Mouse (Mus musculus) Patski (cell line): Measurements from ENCODE around the gene Ift122. TPM values are rescaled to one million over a fixed set of nuclear protein-coding genes. Genes with fewer than 3 reads are reported as not detected.

Source experiments
- ATAC-seq: fragments of 100-300 bp; one replicate; pipeline ENCODE4 v1.8.0; 2021
- CTCF ChIA-PET: fragments of 350-600 bp; sonication (Branson Sonifier 250); formaldehyde crosslinking; loops from one replicate; lab custom pipeline; 2022; ENCODE audit warnings: inconsistent platforms; lab: Charles Lee
- POLR2A ChIA-PET: fragments of 350-600 bp; sonication (Branson Sonifier 250); formaldehyde crosslinking; loops from one replicate; lab custom pipeline; 2022; ENCODE audit warnings: antibody characterized with exemption, inconsistent platforms; lab: Charles Lee
- DNase-seq: peaks from one replicate; pipeline ENCODE4 v3.0.0-alpha.2; 2011; ENCODE audit warnings: low read depth, low spot score
- H3K27me3 ChIP-seq: fragments of 371-371 bp; one replicate; pipeline ENCODE4 v1.5.1; 2021
- CTCF ChIP-seq: fragments of 100-300 bp; IDR thresholded peaks from one replicate; pipeline ENCODE4 v1.5.1; 2021
- in situ Hi-C: fragments of 300-500 bp; cut with MboI; formaldehyde crosslinking; loops from 3 replicates; pipeline ENCODE4 v1.11.1; 2018; ENCODE audit warnings: low pct_unique_long_range_greater_than_20kb, mixed read lengths
- polyA plus RNA-seq: library from polyadenylated mRNA; unstranded; gene quantifications from one replicate; pipeline ENCODE4 v1.2.3, GENCODE M21; 2021

The Ift122 gene
- polyA plus RNA-seq, 1 experiment from 2014 or later = 41.6 TPM

GRCm38 (mm10) chr6:115902545-115902944, 49.3 kb downstream of the Ift122 start:
- H3K27me3 ChIP-seq = no peaks in the 10 kb centered on the region
- in situ Hi-C loops = loop anchor here (5.0 kb wide), 2 partner anchors 105 to 225 kb away; no protein-coding TSS in a partner anchor
- DNase-seq (no peak), ATAC-seq (no peak)
- CTCF ChIA-PET = interaction anchor here (1.2 to 3.2 kb wide), 6 partner anchors 14 to 106 kb away, joined by 3 to 17 read pairs (median 5); partner anchors contain the start of genes Ift122 and Mbd4
- no peak for TF ChIP-seq CTCF
- POLR2A ChIA-PET = no interaction called here

- H3K27me3 ChIP-seq = no peaks in the 10 kb centered on the region
- in situ Hi-C loops = no loop called here
- no peak for TF ChIP-seq CTCF
- POLR2A ChIA-PET = no interaction called here
- CTCF ChIA-PET = no interaction called here
- ATAC-seq = no peak
- DNase-seq = no peak
Measured at GRCm38 (mm10) chr6:115905568-115905967, 52.3 kb downstream of the Ift122 start.

DNA sequence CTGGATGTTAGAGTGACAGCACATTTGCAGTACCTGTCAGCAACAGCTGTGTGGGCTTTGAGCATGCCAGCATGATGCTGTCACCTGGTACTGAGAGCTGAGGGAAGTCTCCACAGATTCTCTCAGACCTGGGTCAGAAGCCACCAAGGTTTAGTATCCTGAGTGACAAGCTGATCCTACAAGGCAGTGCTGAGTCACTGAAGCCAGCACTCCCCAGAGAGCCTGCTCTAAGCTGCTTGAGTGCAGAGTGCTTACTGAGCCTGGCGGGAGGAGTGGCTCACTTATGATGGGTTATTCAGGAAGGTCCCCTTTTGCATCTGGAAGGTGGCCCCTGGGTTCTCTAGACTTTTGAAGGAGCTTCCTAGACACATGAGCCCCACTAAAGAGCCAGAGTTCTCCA, 53.2 kb downstream of the Ift122 start:
- POLR2A ChIA-PET = no interaction called here
- in situ Hi-C loops = no loop called here
- TF ChIP-seq CTCF = no peak
- CTCF ChIA-PET = no interaction called here
- DNase-seq = no peak
- no peak for ATAC-seq
- H3K27me3 ChIP-seq = no peaks in the 10 kb centered on the region

DNA sequence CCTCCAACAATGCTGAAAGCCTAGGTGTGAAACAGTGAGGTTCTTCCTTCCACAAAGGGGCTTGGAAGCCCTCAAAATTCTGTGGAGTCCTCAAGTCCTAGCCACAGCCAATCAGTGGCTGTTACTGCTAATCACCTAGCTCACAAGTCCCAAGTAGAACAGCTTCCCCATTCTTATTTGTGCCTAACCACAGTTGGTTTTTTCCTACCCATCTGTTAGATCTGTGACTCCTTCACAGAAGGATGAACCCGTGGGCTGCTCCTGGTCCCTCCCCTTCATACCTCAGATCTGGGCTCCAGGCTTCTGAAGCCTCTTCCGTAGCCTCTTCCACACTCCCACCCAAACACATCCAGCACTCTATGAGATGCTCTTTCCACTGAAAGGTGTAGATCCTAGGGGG, 53.6 kb downstream of the Ift122 start:
- in situ Hi-C loops = no loop called here
- ChIA-PET CTCF (no interaction called here), POLR2A (no interaction called here)
- DNase-seq = no peak
- TF ChIP-seq CTCF = no peak
- H3K27me3 ChIP-seq = no peaks in the 10 kb centered on the region
- no peak for ATAC-seq

GRCm38 (mm10) chr6:115908421-115908982, 55.2 kb downstream of the Ift122 start:
- H3K27me3 ChIP-seq = no peaks in the 10 kb centered on the region
- in situ Hi-C loops = no loop called here
- ChIA-PET CTCF (no interaction called here), POLR2A (no interaction called here)
- DNase-seq = no peak
- TF ChIP-seq CTCF = no peak
- ATAC-seq = no peak

GRCm38 (mm10) chr6:115909052-115909451, 55.8 kb downstream of the Ift122 start:
- in situ Hi-C loops = no loop called here
- no peak for TF ChIP-seq CTCF
- CTCF ChIA-PET = no interaction called here
- POLR2A ChIA-PET = no interaction called here
- no peaks in the 10 kb centered on the region for H3K27me3 ChIP-seq
- ATAC-seq = no peak
- no peak for DNase-seq

GRCm38 (mm10) chr6:115909940-115910339, 56.7 kb downstream of the Ift122 start:
- DNase-seq (no peak), ATAC-seq (no peak)
- in situ Hi-C loops = no loop called here
- TF ChIP-seq CTCF = no peak
- ChIA-PET CTCF (no interaction called here), POLR2A (no interaction called here)
- no peaks in the 10 kb centered on the region for H3K27me3 ChIP-seq

GRCm38 (mm10) chr6:115911763-115912162, 58.5 kb downstream of the Ift122 start:
- ChIA-PET POLR2A (no interaction called here), CTCF (no interaction called here)
- no peaks in the 10 kb centered on the region for H3K27me3 ChIP-seq
- ATAC-seq (no peak), DNase-seq (no peak)
- in situ Hi-C loops = no loop called here
- no peak for TF ChIP-seq CTCF

DNA sequence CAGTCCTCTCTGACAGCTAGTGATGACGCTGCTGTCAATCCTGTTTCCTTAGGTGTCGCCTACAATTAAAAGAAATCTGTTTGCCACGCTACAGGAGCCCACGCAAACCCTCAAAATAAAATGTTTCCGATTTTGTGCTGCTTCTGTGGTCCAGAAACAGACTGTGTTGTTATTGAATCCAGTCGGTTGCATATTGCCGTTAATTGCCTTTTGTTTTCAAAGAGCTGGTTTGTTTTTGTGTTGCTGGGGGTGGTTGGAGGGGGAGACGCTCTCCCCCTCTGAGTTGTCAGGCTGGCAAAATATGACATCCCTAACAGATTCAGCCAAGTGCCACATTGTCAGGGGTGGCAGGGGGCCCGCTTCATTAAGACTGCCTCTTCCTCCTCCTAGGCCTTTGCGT, 60.2 kb downstream of the Ift122 start:
- H3K27me3 ChIP-seq = no peaks in the 10 kb centered on the region
- CTCF ChIA-PET = no interaction called here
- ATAC-seq (no peak), DNase-seq (no peak)
- in situ Hi-C loops = no loop called here
- POLR2A ChIA-PET = no interaction called here
- no peak for TF ChIP-seq CTCF

DNA sequence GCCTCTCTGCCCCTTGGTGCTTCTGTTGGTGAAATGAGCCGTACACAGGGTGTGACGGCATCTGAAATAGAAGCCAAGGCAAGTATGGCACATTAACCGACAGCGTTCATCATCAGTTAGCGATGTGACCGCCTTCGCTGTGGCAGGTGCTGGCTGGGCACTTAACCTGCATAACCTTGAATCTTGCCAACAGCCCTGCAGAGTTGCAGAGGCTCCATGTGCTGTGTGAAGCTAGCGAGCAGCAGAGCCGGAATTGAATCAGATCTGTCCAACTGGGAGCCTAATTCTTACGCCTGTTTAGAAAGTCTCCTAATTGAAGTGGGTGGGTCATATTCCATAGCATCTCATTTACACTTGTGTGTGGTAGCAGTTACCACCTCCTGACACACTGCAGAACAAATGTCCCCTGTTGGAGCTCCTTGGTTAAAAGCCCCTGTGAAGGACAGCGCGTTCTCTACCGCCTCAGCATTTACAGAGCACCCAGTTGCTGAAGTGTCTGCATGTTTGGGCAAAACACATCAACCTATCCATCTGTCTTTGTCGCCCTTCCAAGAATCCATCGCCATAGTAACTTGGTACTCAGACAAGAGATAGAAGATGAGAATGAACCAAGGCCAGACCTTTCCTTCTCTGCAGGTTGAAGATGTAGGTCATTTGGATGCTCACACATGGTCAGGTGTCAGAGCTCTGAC, 61.4 kb downstream of the Ift122 start:
- H3K27me3 ChIP-seq = no peaks in the 10 kb centered on the region
- ATAC-seq = no peak
- DNase-seq = no peak
- ChIA-PET POLR2A (interaction anchor here (0.8 kb wide), 1 partner anchor 8 kb away, joined by 3 read pairs; no protein-coding TSS in a partner anchor), CTCF (no interaction called here)
- in situ Hi-C loops = no loop called here
- TF ChIP-seq CTCF = no peak
